Mouse (Mus musculus): Measurements from ENCODE around the gene Ptprd. TPM values are rescaled to one million over a fixed set of nuclear protein-coding genes. Genes with fewer than 3 reads are reported as not detected.

The Ptprd gene
- total RNA-seq, 2 experiments from 2014 or later, result 87.1 to 88.0 TPM

- no peak for DNase-seq (ENCODE audit: low spot score in 2 of 2)
These were observed 952.4 kb downstream of the Ptprd start for GRCm38 (mm10) chr4:77259250-77259971.

GRCm38 (mm10) chr4:77251188-77251587 is 960.6 kb downstream of the Ptprd start:
- DNase-seq (ENCODE audit: low spot score in 2 of 2), result no peak

DNA sequence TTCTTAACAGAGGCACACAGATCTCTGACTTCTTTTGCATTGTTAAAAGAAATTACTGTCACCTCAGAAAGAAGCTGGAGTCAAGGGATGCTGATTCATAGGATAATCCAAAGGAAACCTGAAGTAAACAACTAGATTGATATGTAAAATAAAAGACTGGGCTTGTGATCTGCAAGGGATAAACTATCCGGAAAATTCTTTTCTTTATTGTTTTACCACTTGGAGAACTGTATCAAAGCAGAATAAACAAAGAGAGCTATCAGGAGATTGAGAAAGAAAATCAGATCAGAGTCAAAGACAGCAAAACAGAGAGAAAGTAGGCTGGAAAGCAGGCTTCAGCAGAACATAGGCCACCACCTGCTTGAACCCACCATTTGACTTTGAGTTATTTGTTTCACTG is 962.0 kb downstream of the Ptprd start:
- DNase-seq (ENCODE audit: low spot score in 2 of 2), result no peak

GRCm38 (mm10) chr4:77248918-77249317 is 962.8 kb downstream of the Ptprd start:
- DNase-seq (ENCODE audit: low spot score in 2 of 2), result no peak

DNA sequence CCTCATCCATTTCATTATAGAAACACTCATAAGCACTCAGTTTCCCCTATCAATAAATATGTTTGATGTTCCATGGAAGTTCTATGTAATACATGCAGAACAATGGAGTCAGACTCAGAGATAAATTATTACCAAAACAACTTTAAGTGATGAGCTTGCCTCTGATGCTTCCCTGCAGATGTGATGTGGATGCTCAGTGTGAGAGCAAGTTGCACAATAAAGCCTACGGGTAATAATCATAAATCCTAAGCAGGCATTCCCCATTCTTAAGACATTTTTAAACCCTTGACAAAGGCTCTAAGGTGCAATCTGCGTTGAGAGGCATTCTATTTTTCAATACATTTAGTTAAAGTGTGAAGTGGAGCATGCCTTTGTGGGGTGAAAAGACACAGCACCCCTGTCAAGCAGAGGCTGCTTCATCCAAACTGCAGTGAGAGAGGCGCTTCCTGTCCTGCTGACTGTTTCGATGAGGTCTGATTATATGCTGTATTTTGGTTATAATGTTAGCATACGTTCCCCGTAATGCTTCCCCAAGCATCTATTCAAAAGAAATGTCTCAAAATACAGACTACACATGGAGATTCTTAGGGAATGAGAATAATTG is 969.8 kb downstream of the Ptprd start:
- no peak for DNase-seq (ENCODE audit: low spot score in 2 of 2)

- DNase-seq (ENCODE audit: low spot score in 2 of 2), result no peak
These were observed 973.6 kb downstream of the Ptprd start for GRCm38 (mm10) chr4:77238144-77238543.

GRCm38 (mm10) chr4:77233243-77233642 is 978.5 kb downstream of the Ptprd start:
- no peak for DNase-seq (ENCODE audit: low spot score in 2 of 2)

- no peak for DNase-seq (ENCODE audit: low spot score in 2 of 2)
These were observed 1042.9 kb downstream of the Ptprd start for GRCm38 (mm10) chr4:77168866-77169265.

- no peak for DNase-seq (ENCODE audit: low spot score in 2 of 2)
These were observed 1054.2 kb downstream of the Ptprd start for GRCm38 (mm10) chr4:77157601-77158000.

DNA sequence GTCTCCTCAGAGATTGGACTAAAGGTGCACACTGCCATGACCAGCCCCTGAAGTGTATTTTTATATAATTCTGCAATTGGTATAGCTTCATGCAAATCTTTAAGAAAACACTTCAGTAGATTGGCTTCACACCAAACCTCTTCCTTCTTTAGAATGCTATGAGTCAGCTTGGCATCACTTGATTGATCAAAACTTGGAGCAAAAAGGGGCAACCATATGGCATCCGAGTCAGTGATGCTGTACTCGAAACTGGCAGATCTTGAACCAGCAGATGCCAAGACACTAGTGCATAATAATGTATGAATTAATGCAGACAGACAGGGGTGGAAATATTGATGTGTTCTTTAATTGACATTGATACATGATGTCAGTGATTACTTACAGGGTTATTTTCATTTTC is 1056.2 kb downstream of the Ptprd start:
- DNase-seq (ENCODE audit: low spot score in 2 of 2), result no peak

- DNase-seq (ENCODE audit: low spot score in 2 of 2), result no peak
These were observed 1056.7 kb downstream of the Ptprd start for GRCm38 (mm10) chr4:77155037-77155436.

DNA sequence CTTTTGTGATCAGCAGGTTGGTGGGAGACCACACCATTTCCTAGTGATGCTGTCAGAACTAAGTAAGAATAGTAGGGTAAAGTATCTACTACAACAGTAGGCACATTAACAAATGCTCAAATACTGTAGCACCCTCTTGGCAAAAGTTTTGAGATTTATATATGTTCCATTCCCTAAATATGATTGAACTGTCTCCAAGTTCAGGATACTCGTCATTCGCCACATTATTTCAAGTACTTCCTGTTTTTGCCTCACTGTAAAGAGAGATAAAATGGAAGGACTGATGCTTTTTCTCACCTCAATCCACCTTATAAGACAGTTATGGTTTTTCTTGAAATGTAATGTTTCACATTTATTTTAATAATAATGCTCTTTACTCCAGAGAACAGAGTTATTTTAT is 1086.9 kb downstream of the Ptprd start:
- DNase-seq (ENCODE audit: low spot score in 2 of 2), result no peak

DNA sequence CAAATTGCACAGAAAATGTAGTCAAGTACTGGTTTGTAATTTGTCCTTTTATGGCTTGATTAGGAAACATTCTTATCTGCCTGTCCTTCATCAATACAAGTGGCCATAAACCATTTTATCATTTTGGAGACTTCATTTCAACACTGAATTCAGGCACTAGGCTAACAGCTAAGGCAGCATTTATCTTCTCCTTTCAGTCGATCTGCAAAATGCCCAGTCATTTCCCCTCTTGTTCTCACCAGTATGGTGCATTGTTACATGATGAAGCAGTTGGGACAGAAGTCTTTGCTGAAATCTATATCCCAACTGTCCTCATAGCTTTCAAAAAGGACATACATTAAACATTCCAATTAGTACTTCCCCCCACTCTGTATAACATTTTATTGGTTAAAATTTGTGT is 1100.9 kb downstream of the Ptprd start:
- no peak for DNase-seq (ENCODE audit: low spot score in 2 of 2)

- DNase-seq (ENCODE audit: low spot score in 2 of 2), result no peak
These were observed 1104.5 kb downstream of the Ptprd start for GRCm38 (mm10) chr4:77107291-77107690.

DNA sequence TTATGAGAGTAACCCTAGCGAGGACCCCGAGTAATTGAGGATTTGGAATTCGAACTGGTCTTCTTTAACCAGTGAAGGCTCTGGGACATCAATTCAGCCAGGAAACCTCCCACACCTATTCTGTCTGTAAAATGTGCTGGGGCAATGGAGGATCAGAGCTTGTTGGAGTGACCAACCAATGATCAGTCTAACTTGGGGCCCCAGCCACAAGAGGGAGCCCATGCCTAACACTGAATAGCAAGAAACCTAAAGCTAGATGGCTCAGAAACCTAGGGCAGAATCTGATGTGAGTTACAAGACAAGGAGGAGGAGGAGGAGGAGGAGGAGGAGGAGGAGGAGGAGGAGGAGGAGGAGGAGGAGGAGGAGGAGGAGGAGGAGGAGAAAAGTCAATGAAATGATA is 1128.6 kb downstream of the Ptprd start:
- no peak for DNase-seq (ENCODE audit: low spot score in 2 of 2)

DNA sequence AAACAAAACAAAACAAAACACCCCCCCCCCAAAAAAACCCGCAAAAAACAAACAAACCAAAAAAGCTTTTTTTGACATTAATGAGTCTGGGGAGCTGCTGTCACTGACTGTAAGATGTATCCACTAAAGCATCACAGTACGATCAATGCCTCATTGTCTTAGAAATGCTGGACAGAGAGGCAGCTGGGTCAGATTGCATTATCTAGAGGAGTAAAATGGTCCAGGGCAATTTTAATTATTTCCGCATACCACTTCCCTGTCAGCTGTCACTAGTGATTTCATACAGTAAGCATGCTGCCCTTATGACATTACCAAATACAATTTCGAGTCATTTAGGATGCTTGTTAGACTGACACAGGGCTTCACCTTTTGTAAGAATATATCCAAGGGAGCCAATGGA is 1134.2 kb downstream of the Ptprd start:
- DNase-seq (ENCODE audit: low spot score in 2 of 2), result no peak

- no peak for DNase-seq (ENCODE audit: low spot score in 2 of 2)
These were observed 1161.1 kb downstream of the Ptprd start for GRCm38 (mm10) chr4:77050536-77051207.

- no peak for DNase-seq (ENCODE audit: low spot score in 2 of 2)
These were observed 1207.3 kb downstream of the Ptprd start for GRCm38 (mm10) chr4:77004483-77004882.

DNA sequence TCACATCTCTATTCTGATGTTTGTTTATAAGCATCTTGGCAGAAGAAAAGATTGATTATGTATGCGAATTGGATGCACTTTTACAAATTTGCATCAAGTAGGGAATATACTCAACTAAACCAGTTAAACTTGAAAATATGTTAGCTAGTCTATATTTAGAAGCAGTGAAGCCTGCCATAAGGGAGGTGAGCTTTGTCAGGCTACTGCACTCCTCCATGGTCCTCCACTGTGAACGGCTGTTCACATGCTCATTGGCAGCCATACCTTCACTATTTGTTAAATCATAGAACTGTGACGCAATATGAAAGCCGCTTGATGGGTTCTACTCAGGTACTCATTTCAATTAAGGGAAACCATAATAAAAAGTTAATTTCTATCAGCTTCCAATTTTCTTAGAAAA is 1215.6 kb downstream of the Ptprd start:
- DNase-seq (ENCODE audit: low spot score in 2 of 2), result no peak

GRCm38 (mm10) chr4:76989961-76990360 is 1221.8 kb downstream of the Ptprd start:
- no peak for DNase-seq (ENCODE audit: low spot score in 2 of 2)

GRCm38 (mm10) chr4:76977056-76977809 is 1234.5 kb downstream of the Ptprd start:
- DNase-seq (ENCODE audit: low spot score in 2 of 2), result no peak

DNA sequence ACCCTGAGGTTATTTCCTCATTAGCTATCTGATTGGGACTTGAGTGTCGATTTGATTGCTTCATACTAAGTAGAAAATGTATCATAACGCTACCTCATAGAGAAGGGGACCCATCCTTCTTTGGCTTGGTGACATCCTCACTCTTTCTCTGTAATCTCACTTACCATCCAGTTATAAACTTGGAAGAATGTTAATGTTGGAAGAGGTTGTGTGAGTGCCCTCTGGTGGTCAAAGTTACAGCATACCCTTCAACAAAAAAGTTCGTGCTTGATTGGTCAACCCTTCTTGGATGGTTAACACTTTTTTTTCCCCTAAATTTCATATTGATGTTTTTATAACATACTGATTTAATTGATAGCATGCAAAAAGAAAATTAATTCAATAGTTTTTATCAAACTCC is 1263.5 kb downstream of the Ptprd start:
- DNase-seq (ENCODE audit: low spot score in 2 of 2), result peak in 1 of 2 experiments; percentile 12
